Mouse (Mus musculus): ENCODE measurements around the gene Crygd.

Gene Crygd

DNA sequence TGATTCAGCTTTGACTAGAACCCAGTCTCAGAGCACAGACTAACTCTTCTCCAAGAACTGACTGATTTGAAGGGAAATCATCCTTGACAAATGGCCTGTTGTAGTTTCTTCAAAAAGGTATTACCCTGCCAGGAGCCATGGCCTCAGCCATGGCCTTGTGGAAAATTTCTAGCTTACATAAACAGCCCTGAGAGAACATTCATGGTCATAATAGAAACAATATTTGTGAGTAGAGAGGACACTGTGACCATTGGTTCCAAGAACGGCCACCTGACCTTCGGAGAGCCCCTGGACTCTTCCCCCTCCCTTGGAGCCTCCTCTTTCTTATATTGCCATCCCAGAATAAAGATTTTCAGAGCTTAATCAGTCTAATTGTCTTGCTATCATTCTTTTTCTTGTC, 19.8 kb downstream of the Crygd start:
- DNase-seq (ENCODE audit: low spot score in 2 of 2): no peak

GRCm38 (mm10) chr1:65041837-65042236, 21.4 kb downstream of the Crygd start:
- no peak for DNase-seq (ENCODE audit: low spot score in 2 of 2)

DNA sequence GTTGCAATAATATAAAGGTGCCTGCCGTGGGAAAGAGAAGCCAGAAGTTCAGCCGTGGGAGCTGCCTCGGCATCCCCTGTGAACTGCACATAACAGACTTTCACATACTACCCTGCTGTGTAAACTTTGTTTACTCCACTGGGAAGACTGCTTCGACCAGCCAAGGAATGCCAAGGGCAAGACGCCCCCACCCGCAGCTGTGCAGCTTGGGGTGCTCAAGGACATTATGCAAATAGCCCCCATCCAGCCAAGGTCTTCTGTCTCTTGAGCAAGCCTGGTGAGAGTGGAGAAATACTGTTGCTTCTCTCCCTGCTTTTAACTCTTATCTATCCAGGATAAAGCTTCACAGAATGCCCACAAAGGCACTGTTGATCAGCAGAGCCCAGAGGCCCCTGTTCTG, 22.4 kb downstream of the Crygd start:
- DNase-seq (ENCODE audit: low spot score in 2 of 2): peak in 1 of 2 experiments; percentile 70

DNA sequence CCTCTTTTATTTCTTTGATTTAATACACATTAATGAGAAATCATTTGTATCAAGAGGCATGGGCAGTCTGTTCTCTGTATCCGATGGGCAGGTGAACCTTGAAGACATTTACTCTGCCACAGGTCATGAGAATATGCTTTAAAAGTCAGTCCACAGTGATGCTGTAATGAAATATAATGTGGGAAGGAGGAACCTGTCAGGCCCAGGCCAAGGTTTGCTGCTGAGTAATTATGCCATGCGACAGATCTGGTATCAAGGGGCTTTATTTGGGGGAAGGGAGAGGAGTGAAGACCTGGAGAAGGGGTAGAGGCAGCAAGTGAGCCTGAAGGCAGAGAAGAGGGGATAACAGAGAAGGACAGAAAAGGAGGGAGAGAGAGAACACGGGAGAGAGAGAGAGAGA, 23.6 kb downstream of the Crygd start:
- no peak for DNase-seq (ENCODE audit: low spot score in 2 of 2)

DNA sequence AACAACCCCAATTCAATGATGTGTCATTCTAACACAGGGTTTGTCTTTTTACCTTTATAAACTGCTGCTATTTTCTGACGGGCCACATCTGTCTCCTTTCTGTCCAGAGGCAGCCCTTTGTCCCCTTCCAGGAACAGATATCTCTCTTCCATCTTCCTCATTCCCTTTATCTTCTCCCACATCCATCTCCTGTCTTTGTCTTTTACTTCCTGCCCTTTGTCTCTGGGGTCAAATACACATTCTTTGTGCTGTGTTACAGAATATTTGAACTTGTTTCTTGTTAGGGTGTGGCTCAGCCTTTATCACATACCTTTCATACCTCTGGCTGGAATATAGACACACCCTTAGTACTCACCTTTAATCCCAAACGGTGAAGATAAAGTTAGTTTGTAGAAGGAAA, 25.7 kb downstream of the Crygd start:
- DNase-seq (ENCODE audit: low spot score in 2 of 2): no peak

DNA sequence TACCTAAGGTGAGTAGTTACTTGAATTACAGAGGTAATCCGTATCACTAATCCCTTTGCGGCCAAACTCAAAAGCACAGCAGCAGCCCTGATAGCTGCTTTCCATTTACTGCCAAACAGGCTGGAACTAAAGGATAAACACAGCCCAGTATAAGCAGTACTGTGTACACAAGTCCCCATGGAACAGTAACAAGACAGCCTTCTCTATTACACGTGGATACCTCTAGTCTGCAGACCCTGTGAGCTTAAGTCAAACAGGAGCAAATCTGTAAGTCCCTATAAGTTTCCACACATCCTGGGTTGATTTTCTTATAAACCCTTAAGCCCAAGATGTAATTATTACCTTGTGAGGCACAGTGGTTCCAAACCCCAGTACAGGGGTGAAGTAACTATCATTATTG, 27.7 kb downstream of the Crygd start:
- DNase-seq (ENCODE audit: low spot score in 2 of 2): no peak

DNA sequence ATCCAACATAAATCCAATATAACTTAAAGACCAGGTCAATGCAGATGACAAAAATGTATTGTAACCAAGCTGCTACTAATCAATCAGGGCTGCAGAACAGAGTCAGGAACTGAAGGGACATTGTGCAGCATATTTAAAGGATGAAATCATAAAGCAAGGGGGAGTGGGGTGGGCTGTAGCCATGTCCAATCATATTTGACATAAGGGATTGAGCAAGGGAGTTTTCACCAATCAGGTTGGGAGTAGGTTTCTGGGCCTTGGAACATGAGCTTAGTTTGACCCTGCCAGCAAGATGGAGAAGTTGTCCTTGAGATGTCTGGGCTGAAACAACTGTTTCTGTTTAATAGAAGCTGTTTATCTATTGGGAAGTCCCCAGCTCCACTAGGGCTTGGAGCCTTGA, 30.6 kb downstream of the Crygd start, which contains the start of gene Akr1cl:
Akr1cl (minus strand) TSS at position 119 of the 400 bp plus-strand sequence.
- DNase-seq (ENCODE audit: low spot score in 2 of 2): no peak

GRCm38 (mm10) chr1:65028206-65028605, 35.0 kb downstream of the Crygd start:
- no peak for DNase-seq (ENCODE audit: low spot score in 2 of 2)

DNA sequence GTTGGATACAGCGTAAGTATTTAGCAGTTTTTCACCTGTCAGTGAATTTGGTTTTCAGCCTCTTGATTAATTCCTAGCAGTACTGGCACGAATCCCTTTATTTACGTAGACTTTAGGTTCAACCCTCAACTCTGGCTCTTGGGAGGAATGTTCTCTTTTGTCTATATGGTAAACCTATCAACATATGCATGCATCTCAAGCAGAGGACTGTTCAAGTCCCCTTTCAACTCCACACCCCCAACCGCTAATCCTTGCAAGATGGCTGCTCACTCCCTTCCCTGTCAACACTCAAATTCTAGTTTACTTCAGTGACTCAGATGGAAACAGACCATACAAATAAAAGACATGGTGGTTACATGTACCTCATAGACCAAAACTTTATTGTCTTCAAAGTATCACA, 50.5 kb downstream of the Crygd start:
- no peak for DNase-seq (ENCODE audit: low spot score in 2 of 2)

Data from urinary bladder, postnatal 4 days (tissue).